Mouse (Mus musculus): ENCODE measurements at regions not wholly inside any gene's neighbourhood (a gene's known extent, or its start where the extent isn't known, plus 50 kb on each side); places are given as distances from the start of the nearest gene placed in this dataset.

GRCm38 (mm10) chr14:112465096-112465495 is 790.2 kb downstream of the Slitrk5 start:
- no peak overlapping the region for H3K27ac ChIP-seq (ENCODE audit: low read length)
- H3K4me1 ChIP-seq (replicated peaks; ENCODE audit: control insufficient read depth, insufficient read depth, low read length): no peaks in the 10 kb centered on the region
- no peak overlapping the region for H3K4me3 ChIP-seq (replicated peaks; ENCODE audit: low read length)
- ATAC-seq: peak; percentile 65
- H3K27me3 ChIP-seq (replicated peaks; ENCODE audit: control insufficient read depth, insufficient read depth, low read length): no peaks in the 10 kb centered on the region
- H3K36me3 ChIP-seq (ENCODE audit: control insufficient read depth, insufficient read depth): no peaks in the 10 kb centered on the region
- no peaks in the 10 kb centered on the region for H3K9me3 ChIP-seq (ENCODE audit: control insufficient read depth, low read length)
- H3K4me2 ChIP-seq (ENCODE audit: low read length): no peak overlapping the region
- H3K9ac ChIP-seq (replicated peaks; ENCODE audit: low read depth, low read length): no peak overlapping the region

- Histone ChIP-seq H3K4me3 (replicated peaks; ENCODE audit: low read length) (no peak overlapping the region), H3K4me2 (ENCODE audit: low read length) (no peak overlapping the region), H3K4me1 (replicated peaks; ENCODE audit: control insufficient read depth, insufficient read depth, low read length) (no peaks in the 10 kb centered on the region), H3K9ac (replicated peaks; ENCODE audit: low read depth, low read length) (no peak overlapping the region), H3K36me3 (ENCODE audit: control insufficient read depth, insufficient read depth) (no peaks in the 10 kb centered on the region), H3K27me3 (replicated peaks; ENCODE audit: control insufficient read depth, insufficient read depth, low read length) (no peaks in the 10 kb centered on the region), H3K9me3 (ENCODE audit: control insufficient read depth, low read length) (no peaks in the 10 kb centered on the region), H3K27ac (ENCODE audit: low read length) (no peak overlapping the region)
- ATAC-seq: peak; percentile 71
These were observed 791.5 kb downstream of the Slitrk5 start for GRCm38 (mm10) chr14:112466305-112466864.

DNA sequence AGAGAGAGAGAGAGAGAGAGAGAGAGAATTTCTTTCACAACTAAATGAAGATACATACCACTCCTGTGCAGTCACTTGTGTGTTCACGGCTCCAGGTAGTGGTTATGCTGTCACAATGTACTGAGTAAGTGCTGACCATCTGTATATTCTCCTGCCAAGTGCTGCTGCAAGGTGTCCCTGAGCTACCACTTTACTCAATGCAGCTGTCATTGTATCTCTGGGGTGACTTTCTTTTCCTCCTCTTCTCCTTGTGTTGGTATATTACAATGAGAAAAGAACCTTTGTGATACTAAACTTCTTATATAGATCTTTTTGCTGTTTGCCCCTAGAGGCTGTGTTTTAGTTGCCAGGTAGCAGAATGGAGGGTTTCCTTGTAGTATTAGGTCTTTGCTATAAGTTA is 800.6 kb downstream of the Slitrk5 start:
- no peaks in the 10 kb centered on the region for H3K4me1 ChIP-seq (replicated peaks; ENCODE audit: control insufficient read depth, insufficient read depth, low read length)
- no peaks in the 10 kb centered on the region for H3K36me3 ChIP-seq (ENCODE audit: control insufficient read depth, insufficient read depth)
- no peak overlapping the region for H3K4me2 ChIP-seq (ENCODE audit: low read length)
- H3K4me3 ChIP-seq (replicated peaks; ENCODE audit: low read length): no peak overlapping the region
- no peak overlapping the region for H3K9ac ChIP-seq (replicated peaks; ENCODE audit: low read depth, low read length)
- no peaks in the 10 kb centered on the region for H3K27me3 ChIP-seq (replicated peaks; ENCODE audit: control insufficient read depth, insufficient read depth, low read length)
- ATAC-seq: no peak
- H3K9me3 ChIP-seq (ENCODE audit: control insufficient read depth, low read length): no peaks in the 10 kb centered on the region
- 74% methylated on average over 1 of the region's 1 CpGs for WGBS
- no peak overlapping the region for H3K27ac ChIP-seq (ENCODE audit: low read length)
